Mouse (Mus musculus) C2C12 (cell line): Measurements from ENCODE around the gene Vrtn.

ENCODE experiments used
- CEBPB ChIP-seq: IDR thresholded peaks from one replicate; pipeline ENCODE4 v1.6.1; 2011; ENCODE audit warnings: low read depth, mild to moderate bottlenecking, control low read depth, moderate library complexity
- CTCF ChIP-seq: IDR thresholded peaks from one replicate; pipeline ENCODE4 v1.5.1; 2011; ENCODE audit not compliant: control insufficient read depth, insufficient read depth, insufficient read length
- FOSL1 ChIP-seq: IDR thresholded peaks from one replicate; pipeline ENCODE4 v1.8.0; 2011; ENCODE audit warnings: mild to moderate bottlenecking, low read length; ENCODE audit not compliant: poor library complexity, insufficient read depth, severe bottlenecking
- MAX ChIP-seq: IDR thresholded peaks from one replicate; pipeline ENCODE4 v1.6.1; 2011; ENCODE audit warnings: mild to moderate bottlenecking, control low read depth
- MYOD1 ChIP-seq: IDR thresholded peaks from one replicate; pipeline ENCODE4 v1.6.1; 2011; ENCODE audit warnings: low read depth; ENCODE audit not compliant: control insufficient read depth, insufficient read length
- MYOG ChIP-seq: IDR thresholded peaks from one replicate; pipeline ENCODE4 v1.6.1; 2011; ENCODE audit not compliant: control insufficient read depth, insufficient read length; ENCODE audit errors: extremely low read depth
- USF1 ChIP-seq: IDR thresholded peaks from one replicate; pipeline ENCODE4 v1.6.1; 2011; ENCODE audit warnings: low read depth, mild to moderate bottlenecking, control low read depth, moderate library complexity

- no peak for TF ChIP-seq CTCF
- TF ChIP-seq MYOD1 = no peak
- TF ChIP-seq USF1 = no peak
- no peak for TF ChIP-seq MYOG
- no peak for TF ChIP-seq MAX
- TF ChIP-seq FOSL1 = no peak
- TF ChIP-seq CEBPB = no peak
Measured at GRCm38 (mm10) chr12:84691347-84691746, 50.5 kb downstream of the Vrtn start.
